Mouse (Mus musculus): Measurements from ENCODE around the gene Sdf2l1.

DNA sequence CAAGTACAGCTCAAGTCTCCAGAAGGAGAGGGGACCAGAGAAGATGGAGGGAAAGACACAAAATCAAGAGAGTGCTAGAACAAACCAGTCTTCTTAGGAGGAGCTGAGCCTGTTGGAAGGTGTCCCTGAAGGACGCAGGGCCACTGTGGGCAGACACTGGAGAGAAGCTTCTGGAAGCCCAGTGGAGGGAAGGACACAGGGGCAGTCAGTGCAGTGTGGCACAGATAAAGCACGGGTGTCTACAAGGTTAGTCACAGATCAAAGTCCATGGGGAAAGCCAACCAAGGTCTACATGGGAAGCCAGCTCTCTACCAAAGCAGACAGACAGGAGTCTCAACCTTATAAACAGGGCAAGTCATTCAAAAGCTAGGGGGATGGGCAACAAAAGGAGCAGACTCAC lies 43.6 kb upstream of the Sdf2l1 start:
- TF ChIP-seq CTCF (IDR thresholded peaks at IDR 0.05; ENCODE audit: control insufficient read depth, insufficient read depth, low read length), result no peak
- TF ChIP-seq POLR2A (IDR thresholded peaks at IDR 0.05; ENCODE audit: borderline replicate concordance, control insufficient read depth, low read depth, low read length), result no peak

All from bone marrow, adult 2 months (tissue).